In the genomic region with DNA sequence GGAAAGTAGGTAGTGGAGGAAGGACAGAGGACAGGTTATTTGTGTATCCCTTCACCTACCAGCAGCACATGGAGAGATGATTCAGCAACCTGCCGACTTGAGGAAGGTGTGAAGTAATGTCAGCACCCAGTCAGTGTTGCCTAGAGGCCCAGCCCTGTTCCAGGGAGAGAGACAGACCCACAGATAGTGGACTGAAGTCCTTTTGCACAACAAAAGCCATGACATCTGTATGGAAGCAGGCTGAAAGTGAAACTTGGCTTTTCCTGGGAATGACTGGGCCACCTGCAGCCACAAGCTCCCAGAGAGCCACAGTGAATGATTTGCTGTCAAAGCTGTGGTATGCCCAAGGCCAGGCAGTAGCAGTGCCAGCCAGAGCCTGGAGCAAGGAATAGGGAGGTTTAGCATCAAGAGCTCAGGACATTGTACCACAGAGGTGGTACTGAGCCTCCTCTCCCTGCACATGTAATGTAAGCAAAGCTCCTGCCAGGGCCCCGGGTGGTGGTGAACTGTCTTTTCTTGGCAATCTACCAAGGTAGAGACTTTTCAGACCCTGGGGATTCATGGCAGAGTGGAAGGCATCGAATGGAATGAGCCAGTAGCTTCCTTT, we compare ENCODE assay signal across 11 mouse cellular contexts. TPM values are rescaled to one million over a fixed set of nuclear protein-coding genes. Genes with fewer than 3 reads are reported as not detected.
DNase-seq lines count a peak whose midpoint lies in the region; ATAC-seq lines count a peak whose summit lies in the region.
"Had no signal": no experiment of that assay in that cellular context is flagged by ENCODE, and none has a peak within 500 bp of the region (broad histone marks: within the 10 kb centered on the region; RNA-seq: fewer than 3 reads in every experiment).

No protein-coding gene starts in this region.

- no peak overlapping the region for H3K4me3 ChIP-seq in heart, embryonic 14.5 days (ENCODE audit: control insufficient read depth in 1 of 2, insufficient read depth in 1 of 2, low read depth in 1 of 2, low read length in 2 of 2)
- no peak overlapping the region for H3K4me3 ChIP-seq in neural tube, embryonic 12.5 days
- H3K4me3 ChIP-seq in intestine, embryonic 14.5 days (ENCODE audit: low read depth, low read length), result no peak overlapping the region; the same call in 1 of the 2 replicates
- no peak overlapping the region for H3K4me3 ChIP-seq in forebrain, embryonic 10.5 days

- H3K27me3 ChIP-seq in heart, embryonic 14.5 days (ENCODE audit: control insufficient read depth, insufficient read depth, low read length), result peaks cover 8% of the 10 kb centered on the region; the same call in 1 of the 2 replicates
- H3K27me3 ChIP-seq in neural tube, embryonic 12.5 days (replicated peaks), result no peaks in the 10 kb centered on the region; the same call in 1 of the 2 replicates
- H3K27me3 ChIP-seq in intestine, embryonic 14.5 days (replicated peaks; ENCODE audit: control insufficient read depth, insufficient read depth, low read length), result no peaks in the 10 kb centered on the region
- H3K27me3 ChIP-seq in forebrain, embryonic 10.5 days (ENCODE audit: poor library complexity, severe bottlenecking), result peaks cover 35% of the 10 kb centered on the region

- H3K36me3 ChIP-seq in heart, embryonic 14.5 days (ENCODE audit: control insufficient read depth, insufficient read depth, low read length), result no peaks in the 10 kb centered on the region
- H3K36me3 ChIP-seq in neural tube, embryonic 12.5 days, result no peaks in the 10 kb centered on the region
- no peaks in the 10 kb centered on the region for H3K36me3 ChIP-seq in intestine, embryonic 14.5 days (ENCODE audit: control insufficient read depth, insufficient read depth, low read length)
- no peaks in the 10 kb centered on the region for H3K36me3 ChIP-seq in forebrain, embryonic 10.5 days (replicated peaks)

- no peak overlapping the region for H3K9ac ChIP-seq in heart, embryonic 14.5 days (ENCODE audit: low read length)
- H3K9ac ChIP-seq in neural tube, embryonic 12.5 days, result no peak overlapping the region
- no peak overlapping the region for H3K9ac ChIP-seq in intestine, embryonic 14.5 days (ENCODE audit: low read length)
- H3K9ac ChIP-seq: liver, embryonic 14.5 days had no signal

- no peaks in the 10 kb centered on the region for H3K9me3 ChIP-seq in heart, embryonic 14.5 days (ENCODE audit: control insufficient read depth, low read length)
- no peaks in the 10 kb centered on the region for H3K9me3 ChIP-seq in neural tube, embryonic 12.5 days
- no peaks in the 10 kb centered on the region for H3K9me3 ChIP-seq in intestine, embryonic 14.5 days (ENCODE audit: control insufficient read depth, low read length)
- H3K9me3 ChIP-seq in forebrain, embryonic 10.5 days, result no peaks in the 10 kb centered on the region

- ATAC-seq in heart, embryonic 14.5 days (ENCODE audit: insufficient number of reproducible peaks, insufficient read depth, low FRiP score, low read depth), result no peak
- ATAC-seq in neural tube, embryonic 12.5 days (ENCODE audit: low FRiP score, low read depth), result no peak
- no peak for ATAC-seq in intestine, embryonic 14.5 days (replicated peaks; ENCODE audit: low FRiP score, low TSS enrichment, low read depth)

- DNase-seq in heart, adult 18-20 months, result no peak
- no peak for DNase-seq in neural tube, embryonic 10.5 days (ENCODE audit: extremely low spot score, low spot score)
- DNase-seq in intestine, embryonic 14.5 days (ENCODE audit: low spot score), result no peak
- DNase-seq in natural killer cell, adult 2 months (ENCODE audit: low spot score in 2 of 2), result no peak
- DNase-seq in forebrain, embryonic 10.5 days (ENCODE audit: extremely low spot score, low spot score), result no peak
- DNase-seq in layer of hippocampus, adult 9-10 months (ENCODE audit: low spot score), result no peak
- DNase-seq: thymus, postnatal 25 days had no signal

- peaks cover 3% of the 10 kb centered on the region in 2 experiments; a peak in 1 of 4 replicates for H3K4me1 ChIP-seq in heart, embryonic 14.5 days (ENCODE audit: control insufficient read depth in 2 of 2, insufficient read depth in 2 of 2, low read length in 2 of 2)
- H3K4me1 ChIP-seq in neural tube, embryonic 12.5 days, result peaks cover 5% of the 10 kb centered on the region
- H3K4me1 ChIP-seq in intestine, embryonic 14.5 days (replicated peaks; ENCODE audit: control insufficient read depth, insufficient read depth, low read length), result peaks cover 3% of the 10 kb centered on the region
- H3K4me1 ChIP-seq in forebrain, embryonic 10.5 days, result peaks cover 24% of the 10 kb centered on the region

- 31% methylated on average over 3 of the region's 3 CpGs for WGBS in heart, embryonic 14.5 days
- 68% methylated on average over 3 of the region's 3 CpGs for WGBS in neural tube, embryonic 12.5 days
- WGBS in intestine, embryonic 14.5 days, result 41% methylated on average over 3 of the region's 3 CpGs
- 73% methylated on average over 3 of the region's 3 CpGs for WGBS in forebrain, embryonic 10.5 days

- no peak overlapping the region for H3K27ac ChIP-seq in heart, embryonic 14.5 days (replicated peaks in 1 of 2; ENCODE audit: control insufficient read depth in 1 of 2, insufficient read depth in 1 of 2, low read depth in 2 of 2, low read length in 2 of 2)
- H3K27ac ChIP-seq in neural tube, embryonic 12.5 days, result no peak overlapping the region
- no peak overlapping the region for H3K27ac ChIP-seq in intestine, embryonic 14.5 days (ENCODE audit: low read depth)
- H3K27ac ChIP-seq in forebrain, embryonic 10.5 days, result no peak overlapping the region
- H3K27ac ChIP-seq: liver, embryonic 14.5 days had no signal

- H3K4me2 ChIP-seq in heart, embryonic 14.5 days (ENCODE audit: low read length), result peak overlapping the region; percentile 90; the same call in 1 of the 2 replicates
- peak overlapping the region; percentile 77 for H3K4me2 ChIP-seq in neural tube, embryonic 12.5 days (replicated peaks)
- peak overlapping the region; percentile 18; the same call in 1 of the 2 replicates for H3K4me2 ChIP-seq in intestine, embryonic 14.5 days (ENCODE audit: low read length)

RNA-seq across cellular contexts. Expression of gene Insc, which starts 1.2 kb away (rescaled TPM):
- polyA plus RNA-seq in heart, embryonic 14.5 days (2014; fragmentation: Nextera tagmentation; extraction: Ambion mirVana), result 4.8 and 6.3 TPM in 2 replicates
- under 1 TPM; 0.26 to 0.52 TPM for total RNA-seq in heart, adult 18-20 months (2021)
- 12.3 and 13.7 TPM in 2 replicates for polyA plus RNA-seq in neural tube, embryonic 12.5 days (2016; fragmentation: Nextera tagmentation; extraction: Ambion mirVana)
- 20.8 and 22.0 TPM in 2 replicates for polyA plus RNA-seq in intestine, embryonic 14.5 days (2014; fragmentation: Nextera tagmentation; extraction: Ambion mirVana)
- polyA plus RNA-seq in forebrain, embryonic 10.5 days (2016; fragmentation: Nextera tagmentation; extraction: Ambion mirVana), result 0.82 and 0.92 TPM in 2 replicates
- total RNA-seq: common myeloid progenitor, adult 5-6 weeks had no signal

RNA-seq across cellular contexts. Expression of gene Calcb, which starts 26.3 kb away (rescaled TPM):
- polyA plus RNA-seq in heart, embryonic 14.5 days (2014; fragmentation: Nextera tagmentation; extraction: Ambion mirVana), result not detected in 2 replicates
- 1 to 10 TPM in 1 of 2 experiments, not detected in 1; 1.1 TPM for total RNA-seq in heart, adult 18-20 months (2021)
- 1.8 and 1.9 TPM in 2 replicates for polyA plus RNA-seq in neural tube, embryonic 12.5 days (2016; fragmentation: Nextera tagmentation; extraction: Ambion mirVana)
- polyA plus RNA-seq in intestine, embryonic 14.5 days (2014; fragmentation: Nextera tagmentation; extraction: Ambion mirVana), result 1.3 and 2.0 TPM in 2 replicates
- polyA plus RNA-seq in forebrain, embryonic 10.5 days (2016; fragmentation: Nextera tagmentation; extraction: Ambion mirVana), result 0.27 TPM in 1 of 2 replicates, not detected in the other
- total RNA-seq: common myeloid progenitor, adult 5-6 weeks had no signal
- polyA plus RNA-seq: liver, embryonic 14.5 days had no signal

Comparison
In these comparisons a context has a peak if more than half of its experiments do, and no peak if none do; other contexts are left out.
1. H3K4me2 ChIP-seq: peak in every context shown above with its lines; median percentile 90 in heart, embryonic 14.5 days; 77 in neural tube, embryonic 12.5 days; 18 in intestine, embryonic 14.5 days.